Mouse (Mus musculus) ES-Bruce4 (cell line): ENCODE measurements at regions not wholly inside any gene's neighbourhood (a gene's known extent, or its start where the extent isn't known, plus 50 kb on each side); places are given as distances from the start of the nearest gene placed in this dataset.

Source experiments
- EP300 ChIP-seq: IDR thresholded peaks from 2 replicates; pipeline ENCODE4 v1.6.1; 2011; ENCODE audit warnings: low read depth, low read length; ENCODE audit not compliant: insufficient read depth
- POLR2A ChIP-seq: IDR thresholded peaks from one replicate; pipeline ENCODE4 v1.8.1; 2011; ENCODE audit warnings: low read length; ENCODE audit not compliant: insufficient read depth

DNA sequence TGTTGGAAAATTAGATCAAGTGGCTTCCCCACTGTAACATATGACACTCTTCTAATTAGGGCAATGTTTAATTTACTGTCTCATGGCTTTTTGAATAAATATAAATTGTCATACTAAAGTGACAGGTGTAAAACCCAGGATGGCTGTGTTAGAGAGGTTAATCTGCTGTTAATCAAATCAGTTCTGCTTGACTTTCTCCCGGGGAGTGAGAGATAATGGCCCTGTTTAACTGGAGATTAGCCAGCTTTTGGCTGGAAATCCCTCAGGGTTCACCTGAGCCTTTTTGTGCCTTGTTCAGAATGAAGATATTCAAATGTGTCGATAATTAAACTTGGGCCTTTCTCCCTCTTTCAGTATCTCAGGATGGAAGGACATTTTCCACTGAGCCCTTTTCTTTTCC lies 906.2 kb downstream of the Tmem114 start:
- TF ChIP-seq EP300: no peak
- no peak for TF ChIP-seq POLR2A
